Mouse (Mus musculus): ENCODE measurements around the gene Fnbp1. TPM values are rescaled to one million over a fixed set of nuclear protein-coding genes. Genes with fewer than 3 reads are reported as not detected.

Fnbp1 gene
- total RNA-seq, 2 experiments from 2014 or later = 86.5 to 94.8 TPM

DNA sequence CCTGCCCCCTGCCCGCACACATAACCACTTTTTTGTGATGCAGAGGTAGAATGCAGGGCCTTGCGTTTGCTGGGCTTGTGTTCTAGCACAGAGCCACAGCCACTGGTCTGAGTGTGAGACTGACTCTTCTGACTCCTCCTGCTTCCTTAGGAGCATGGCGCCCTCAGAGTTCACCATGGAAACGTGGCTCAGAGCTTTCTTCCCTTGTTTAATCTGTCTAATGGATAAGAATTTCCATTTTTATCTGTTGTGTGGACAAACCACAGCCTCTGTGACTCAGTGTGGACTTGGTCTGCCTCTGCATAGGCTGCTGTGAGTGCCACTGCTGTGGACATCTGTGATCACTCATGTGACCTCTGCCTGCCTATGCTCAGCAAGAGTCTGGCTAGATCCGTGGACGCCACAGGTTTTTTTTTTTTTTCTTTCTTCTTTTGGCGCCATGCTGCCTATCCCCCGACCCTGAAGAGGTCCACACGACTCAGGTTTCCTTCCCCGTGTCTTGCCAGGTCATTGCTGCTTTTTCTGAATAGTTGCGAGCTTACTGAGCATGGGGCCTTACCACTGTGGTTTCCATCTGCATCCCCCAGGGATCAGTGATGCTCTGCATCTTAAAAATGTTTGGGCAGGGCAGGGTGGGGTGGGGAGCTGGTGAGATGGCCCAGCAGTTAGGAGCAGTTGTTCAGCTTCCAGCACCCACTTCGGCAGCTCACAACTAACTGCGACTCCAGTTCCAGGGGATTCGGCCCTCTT lies 128.3 kb downstream of the Fnbp1 start:
- DNase-seq (ENCODE audit: low spot score in 2 of 2) = no peak
- intact Hi-C loops (cut with DNase I) = loop anchor here (10.0 kb wide), 1 partner anchor 291 kb away; no protein-coding TSS in a partner anchor

DNA sequence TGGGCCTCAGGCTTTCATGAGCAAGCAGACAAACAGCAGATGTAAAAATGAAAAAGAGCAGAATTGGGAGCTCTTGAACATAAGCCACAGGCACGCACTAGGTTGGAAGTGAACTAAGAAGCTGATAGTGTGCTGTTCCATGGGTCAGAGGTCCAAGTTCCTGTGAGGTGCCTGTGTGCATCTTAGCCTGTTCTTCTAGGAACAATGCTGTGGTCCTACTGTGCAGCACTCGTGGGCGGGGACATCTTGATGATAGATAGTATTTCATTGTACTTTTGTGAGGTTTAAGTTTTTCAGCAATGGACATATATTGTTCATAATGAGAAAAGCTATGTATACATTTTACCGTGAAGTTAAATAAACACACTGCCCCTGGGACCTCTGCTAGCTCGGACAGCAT lies 134.6 kb downstream of the Fnbp1 start:
- intact Hi-C loops (cut with DNase I) = no loop called here
- no peak for DNase-seq (ENCODE audit: low spot score in 2 of 2)

DNA sequence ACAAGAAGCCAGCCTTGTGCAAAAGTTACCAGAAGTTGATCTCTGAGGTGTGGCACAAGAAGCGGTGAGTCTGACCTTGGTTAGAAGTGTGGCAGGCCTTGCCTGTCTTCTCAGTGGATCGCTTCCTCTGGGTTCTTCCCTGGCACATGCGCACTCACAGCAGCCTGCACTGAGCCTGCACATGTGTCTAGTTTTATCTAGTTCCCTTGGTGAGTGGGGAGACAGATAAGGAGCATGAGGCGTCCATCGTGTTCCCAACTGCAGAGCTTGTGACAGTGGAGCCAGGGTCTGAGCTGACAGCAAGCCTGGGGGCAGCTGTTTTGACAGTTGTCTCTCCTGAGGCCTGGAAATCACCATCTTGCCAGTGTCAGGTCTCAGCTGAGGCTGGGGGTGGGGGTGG lies 135.4 kb downstream of the Fnbp1 start:
- intact Hi-C loops (cut with DNase I) = no loop called here
- no peak for DNase-seq (ENCODE audit: low spot score in 2 of 2)

DNA sequence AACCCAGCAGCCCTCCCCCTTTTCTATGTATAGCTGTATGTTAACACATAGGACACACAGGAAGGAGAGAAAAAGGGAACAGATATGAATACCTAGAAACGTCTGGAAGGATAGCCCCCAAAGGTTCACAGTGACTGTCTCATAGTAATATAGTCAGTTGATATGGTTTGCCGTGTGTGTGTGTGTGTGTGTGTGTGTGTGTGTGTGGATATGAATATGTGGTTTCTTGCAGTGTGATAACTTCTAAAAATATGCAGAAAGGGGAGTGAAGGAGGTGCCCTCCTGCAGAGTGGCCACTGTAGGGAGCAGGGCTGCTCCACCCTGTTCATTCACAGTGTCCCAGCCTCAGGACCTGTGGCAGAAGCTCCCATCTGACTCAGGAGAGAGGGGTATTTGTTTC lies 136.4 kb downstream of the Fnbp1 start:
- intact Hi-C loops (cut with DNase I) = no loop called here
- DNase-seq (ENCODE audit: low spot score in 2 of 2) = no peak

DNA sequence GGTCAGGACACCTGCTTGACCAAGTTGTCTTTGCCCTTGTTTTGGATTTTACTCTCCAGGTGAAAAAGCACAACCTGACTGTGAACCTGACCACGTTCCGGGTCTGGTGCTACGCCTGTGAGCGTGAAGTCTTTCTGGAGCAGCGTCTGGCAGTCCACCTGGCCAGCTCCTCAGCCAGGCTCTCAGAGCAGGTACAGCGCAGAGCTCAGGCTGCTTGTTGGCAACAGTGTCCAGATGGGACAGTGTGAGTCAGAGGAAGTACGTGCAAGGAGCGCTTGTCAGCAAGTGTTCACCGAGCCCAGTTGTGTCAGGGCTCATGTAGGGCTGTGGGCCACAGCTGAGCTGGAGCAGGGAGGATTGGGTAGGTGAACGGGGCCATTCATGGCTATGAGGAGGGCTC lies 139.0 kb downstream of the Fnbp1 start:
- DNase-seq (ENCODE audit: low spot score in 2 of 2) = no peak
- intact Hi-C loops (cut with DNase I) = no loop called here

DNA sequence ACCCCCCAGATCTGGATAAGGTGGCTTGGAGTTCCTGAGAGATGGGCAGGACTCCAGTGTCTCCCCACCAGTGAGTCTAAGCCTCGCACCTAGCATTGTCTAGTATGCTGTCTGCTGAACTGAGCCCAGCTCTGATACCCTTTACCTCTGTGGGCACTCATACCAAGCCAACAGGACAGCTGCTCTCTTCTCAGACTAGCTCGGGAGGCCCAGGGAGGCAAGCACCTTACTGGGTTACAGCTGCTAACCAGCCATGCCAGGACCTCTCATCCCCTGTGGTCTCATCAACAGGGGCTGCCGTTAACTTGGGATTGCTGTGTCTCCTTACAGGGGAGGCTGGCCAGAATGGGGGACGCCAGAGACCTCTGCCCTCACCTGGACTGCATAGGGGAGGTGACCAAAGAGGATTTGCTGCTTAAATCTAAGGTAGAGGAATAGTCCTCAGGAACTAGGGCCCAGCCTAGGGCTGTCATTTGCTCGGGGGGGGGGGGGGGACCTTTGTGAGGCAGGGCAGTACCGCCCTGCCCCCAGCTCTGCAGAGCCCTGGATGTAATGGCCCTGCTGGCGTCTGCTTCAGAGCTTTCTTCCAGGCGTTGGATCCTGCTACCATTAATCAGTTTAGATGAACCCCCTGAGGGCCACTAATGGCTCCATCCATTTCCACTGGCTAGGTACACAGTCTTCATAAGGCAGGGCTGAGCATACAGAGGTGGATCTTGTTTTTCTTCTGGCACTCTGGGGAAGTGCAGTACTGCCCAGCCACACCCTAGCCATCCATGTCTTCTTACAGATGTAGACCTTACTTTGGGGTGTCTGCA lies 143.2 kb downstream of the Fnbp1 start:
- intact Hi-C loops (cut with DNase I) = no loop called here
- DNase-seq (ENCODE audit: low spot score in 2 of 2) = no peak

DNA sequence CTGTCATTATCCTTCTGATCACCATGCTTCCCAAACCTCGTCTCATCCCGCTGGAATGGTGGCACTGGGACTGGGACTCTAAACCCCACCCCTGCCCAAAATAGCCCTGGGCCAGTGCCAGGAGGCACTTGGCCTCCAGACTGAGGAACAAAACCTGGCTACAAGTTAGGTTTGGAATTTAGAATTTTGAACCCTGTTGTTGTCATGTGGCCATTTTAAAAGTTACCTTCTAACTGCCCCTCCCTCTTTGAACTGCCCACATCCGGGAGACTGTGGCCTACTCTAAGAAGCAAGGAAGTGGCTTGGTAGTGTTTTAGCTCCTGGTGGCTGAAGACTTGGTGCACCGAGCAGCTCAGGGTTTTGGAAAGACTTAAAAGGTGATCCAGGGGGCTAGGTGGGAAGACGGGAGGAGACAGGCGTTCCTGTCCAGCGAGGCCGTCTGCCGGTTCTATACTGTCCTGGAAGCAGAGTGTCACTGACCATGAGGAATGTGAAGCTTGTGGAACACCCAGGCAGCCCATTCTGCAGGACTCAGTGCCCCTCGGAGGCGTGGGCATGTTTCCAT lies 146.3 kb downstream of the Fnbp1 start:
- no peak for DNase-seq (ENCODE audit: low spot score in 2 of 2)
- intact Hi-C loops (cut with DNase I) = no loop called here

DNA sequence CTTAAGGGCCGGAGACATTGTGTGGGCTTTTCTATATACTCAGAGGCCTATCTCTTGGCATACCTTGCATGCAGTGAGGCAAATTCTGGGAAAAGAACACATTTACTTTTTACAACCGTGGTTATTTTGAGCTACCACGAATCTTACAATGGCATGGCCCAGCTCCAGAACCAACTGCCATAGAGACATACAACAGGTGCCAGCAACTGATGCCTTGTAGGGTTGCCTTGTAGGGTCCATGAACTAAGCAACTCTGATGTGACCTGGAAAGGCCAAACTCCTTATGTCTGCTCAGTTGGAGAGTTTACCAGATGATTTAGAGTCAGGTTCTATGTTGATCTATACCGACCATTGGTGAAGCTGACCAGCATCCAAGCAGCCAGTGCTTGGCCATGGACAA lies 147.0 kb downstream of the Fnbp1 start:
- DNase-seq (ENCODE audit: low spot score in 2 of 2) = no peak
- intact Hi-C loops (cut with DNase I) = no loop called here

DNA sequence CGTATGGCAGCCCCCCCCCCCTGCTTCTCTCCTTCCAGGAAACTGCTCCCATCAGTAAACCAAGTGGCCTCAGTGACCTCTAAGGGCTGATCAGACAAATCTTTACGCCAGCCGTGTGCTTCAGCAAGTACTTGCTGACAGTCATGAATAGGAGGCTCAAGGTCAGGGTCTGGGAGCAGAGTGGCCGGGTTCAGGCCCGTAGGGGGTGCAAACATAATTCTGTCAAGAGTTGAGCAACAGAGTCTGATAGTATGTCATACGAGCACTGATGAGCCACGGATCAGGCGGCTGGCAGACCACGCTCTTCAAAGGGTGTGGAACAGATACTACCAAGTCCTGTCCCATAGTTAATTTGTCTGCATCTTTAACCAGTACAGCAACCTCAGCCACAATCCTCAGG lies 151.6 kb downstream of the Fnbp1 start:
- intact Hi-C loops (cut with DNase I) = no loop called here
- DNase-seq (ENCODE audit: low spot score in 2 of 2) = no peak

DNA sequence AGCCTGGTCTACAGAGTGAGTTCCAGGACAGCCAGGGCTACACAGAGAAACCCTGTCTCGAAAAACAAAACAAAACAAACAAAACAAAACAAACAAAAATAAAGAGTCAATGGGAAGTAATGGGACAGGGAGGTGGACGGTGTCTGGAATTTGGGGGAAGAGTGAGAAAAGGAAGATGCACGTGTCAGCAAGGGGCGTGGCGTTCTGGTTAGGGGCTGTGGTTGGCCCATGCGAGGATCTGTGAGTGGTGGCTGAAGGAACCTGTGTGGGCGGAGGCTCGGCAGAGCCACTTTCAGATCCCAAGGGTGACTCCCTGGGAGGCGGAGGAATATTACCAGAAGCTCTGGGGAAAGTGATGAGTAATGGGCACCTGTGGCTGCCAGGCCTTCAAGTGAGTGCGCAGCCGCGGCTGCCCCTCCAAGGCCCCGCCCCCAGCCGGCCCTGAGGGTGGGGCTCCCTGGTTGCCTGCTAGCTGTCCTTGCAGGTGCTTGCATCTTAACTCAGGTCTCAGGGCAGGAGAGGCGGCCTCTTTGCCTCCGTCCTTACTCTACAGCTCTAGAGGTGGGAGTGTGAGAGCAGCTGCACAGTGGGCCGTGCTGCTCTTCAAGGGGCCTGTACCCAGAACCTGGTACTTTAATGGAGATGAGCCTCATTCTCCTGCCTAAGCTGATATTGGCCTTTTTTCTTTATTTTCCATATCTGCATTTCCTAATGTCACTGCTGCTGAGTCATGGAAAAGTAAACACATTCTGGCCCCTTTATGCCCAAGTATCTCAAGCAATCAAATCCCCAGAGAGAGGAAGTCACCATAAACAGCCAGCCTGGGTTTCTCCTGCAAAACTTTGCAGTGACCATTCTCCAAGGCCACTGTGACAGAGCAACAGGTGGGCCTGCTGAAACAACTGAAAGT lies 156.4 kb downstream of the Fnbp1 start:
- peak; percentile 25 to 29 for DNase-seq (ENCODE audit: low spot score in 2 of 2)
- intact Hi-C loops (cut with DNase I) = no loop called here

DNA sequence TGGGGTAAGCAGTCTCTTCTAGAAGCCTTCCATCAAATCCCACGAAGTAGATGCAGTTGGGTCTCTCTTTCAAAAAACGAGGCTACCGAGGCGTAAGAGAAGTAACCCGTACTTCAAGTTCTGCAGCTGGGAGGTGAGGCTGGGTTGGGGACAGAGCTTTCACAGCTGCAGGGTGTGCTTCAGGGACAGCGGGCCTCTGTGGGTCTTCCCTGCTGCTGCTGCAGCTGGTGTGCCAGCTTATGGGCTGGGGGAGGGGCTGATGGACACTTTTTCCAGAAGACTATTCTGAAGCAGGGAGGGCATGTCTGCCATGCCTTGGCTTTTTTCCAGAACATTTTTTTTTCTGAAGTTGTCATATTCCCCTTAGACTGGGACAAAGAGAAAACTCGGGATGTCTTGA lies 158.8 kb downstream of the Fnbp1 start:
- no peak for DNase-seq (ENCODE audit: low spot score in 2 of 2)
- intact Hi-C loops (cut with DNase I) = no loop called here

DNA sequence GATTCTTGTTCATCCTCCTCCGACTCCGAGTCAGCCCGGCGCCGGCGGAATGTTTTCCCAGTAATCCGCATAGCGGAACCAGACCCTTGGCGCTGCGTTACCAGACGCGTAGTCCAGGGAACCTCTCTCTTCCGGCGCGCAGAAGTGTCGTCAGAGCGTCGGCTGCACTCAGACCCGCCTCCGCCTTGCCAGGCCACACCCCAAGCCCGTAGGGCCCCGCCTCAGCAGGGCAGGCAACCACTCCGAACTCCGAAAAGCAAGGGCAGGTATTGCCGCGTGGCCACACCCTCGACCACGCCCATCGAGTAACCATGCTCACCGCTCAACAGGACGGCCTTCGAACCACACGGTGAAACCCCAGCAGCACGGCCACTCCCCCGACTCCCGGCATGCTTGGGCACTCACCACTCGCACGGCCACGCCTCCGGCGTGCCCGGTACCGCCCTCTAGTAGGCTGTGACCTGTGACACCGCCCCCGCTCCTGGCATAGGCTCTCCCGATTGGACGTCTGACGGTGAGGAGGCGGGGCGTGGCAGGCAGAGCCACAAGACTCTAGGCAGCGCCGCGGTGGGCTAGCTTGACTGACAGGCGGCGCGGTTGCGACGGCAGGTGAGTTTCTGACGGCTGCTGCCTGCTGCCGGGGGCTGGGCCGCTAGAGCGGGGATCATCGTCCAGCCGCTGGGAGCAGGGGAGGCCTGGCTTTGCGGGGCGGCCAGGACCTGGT lies 159.9 kb downstream of the Fnbp1 start, which contains the start of the genes BC005624 and Usp20:
BC005624 (minus strand) TSS at position 412 of the 724 bp plus-strand sequence.
Usp20 (plus strand) TSS at position 490 of the 724 bp plus-strand sequence.
- intact Hi-C loops (cut with DNase I) = no loop called here
- DNase-seq (ENCODE audit: low spot score in 2 of 2) = peak; percentile 99

Other genes starting within 250 kb of the Fnbp1 start
- 1 to 10 TPM; 4.9 to 5.0 TPM for gene Ptges, start 212.1 kb downstream of the Fnbp1 start, total RNA-seq (2021)
- 10 to 100 TPM; 28.4 to 31.8 TPM for gene Tor1b, start 189.0 kb downstream of the Fnbp1 start, total RNA-seq (2021)
- gene Tor1a, start 174.1 kb downstream of the Fnbp1 start, total RNA-seq (2021) = 10 to 100 TPM; 36.7 to 46.5 TPM
- 10 to 100 TPM; 63.9 to 66.9 TPM for gene BC005624, start 159.8 kb downstream of the Fnbp1 start, total RNA-seq (2021)
- gene Usp20, start 159.7 kb downstream of the Fnbp1 start, total RNA-seq (2021) = 10 to 100 TPM; 74.1 to 80.2 TPM
- gene Gpr107, start 10.3 kb upstream of the Fnbp1 start, total RNA-seq (2021) = 10 to 100 TPM; 43.4 to 54.4 TPM
- gene Ncs1, start 103.8 kb upstream of the Fnbp1 start, total RNA-seq (2021) = 100 to 1,000 TPM; 210 to 221 TPM
- under 1 TPM; 0.54 TPM for gene Hmcn2, start 172.4 kb upstream of the Fnbp1 start, total RNA-seq (2021)

All from left cerebral cortex, postnatal 36 days (tissue).